Mouse (Mus musculus) hindbrain, postnatal 0 days (tissue): ENCODE data around the gene Trmt2a. TPM values are rescaled to one million over a fixed set of nuclear protein-coding genes. Genes with fewer than 3 reads are reported as not detected.

Experiments used
- ATAC-seq: fragments of 200-750 bp; cut with Nextera tagmentation; 2 replicates; pipeline ENCODE4 v1.8.0; 2017; ENCODE audit warnings: mild to moderate bottlenecking, moderate TSS enrichment, moderate library complexity
- DNase-seq: peaks from one replicate; pipeline ENCODE4 v3.0.0-alpha.2; 2015; ENCODE audit warnings: low spot score
- H3K27ac ChIP-seq: fragments of 300-500 bp; sonication (generic); 2 replicates; pipeline ENCODE4 v1.5.1; 2014; ENCODE audit warnings: mild to moderate bottlenecking
- H3K27me3 ChIP-seq: fragments of 300-500 bp; sonication (generic); 2 replicates; pipeline ENCODE4 v1.6.1; 2014; ENCODE audit warnings: low read length, mixed read lengths; ENCODE audit not compliant: insufficient read depth
- H3K36me3 ChIP-seq: fragments of 300-500 bp; sonication (generic); 2 replicates; pipeline ENCODE4 v1.6.1; 2014; ENCODE audit warnings: low read length, mixed read lengths; ENCODE audit not compliant: insufficient read depth
- H3K4me1 ChIP-seq: fragments of 300-500 bp; sonication (generic); 2 replicates; pipeline ENCODE4 v1.6.1; 2014; ENCODE audit warnings: antibody characterized with exemption, low read length, mixed read lengths; ENCODE audit not compliant: insufficient read depth
- H3K4me2 ChIP-seq: fragments of 300-500 bp; sonication (generic); 2 replicates; pipeline ENCODE4 v1.6.1; 2014; ENCODE audit warnings: low read depth, mild to moderate bottlenecking, low read length, moderate library complexity, mixed read lengths
- H3K4me3 ChIP-seq: fragments of 300-500 bp; sonication (generic); 2 replicates; pipeline ENCODE4 v1.5.1; 2014; ENCODE audit warnings: low read length
- H3K9ac ChIP-seq: fragments of 300-500 bp; sonication (generic); replicated peaks from 2 replicates; pipeline ENCODE4 v1.6.1; 2014; ENCODE audit warnings: mild to moderate bottlenecking, low read length, moderate library complexity, mixed read lengths
- H3K9me3 ChIP-seq: fragments of 300-500 bp; sonication (generic); 2 replicates; pipeline ENCODE4 v1.6.1; 2016; ENCODE audit warnings: low read length, mixed read lengths
- CTCF ChIP-seq: IDR thresholded peaks from 2 replicates; pipeline ENCODE4 v1.5.1; 2016; ENCODE audit warnings: antibody characterized with exemption, control low read depth, low read depth
- WGBS: fragments of 180-500 bp; shearing (Covaris S2); extraction: QIAGEN DNeasy Blood & Tissue Kit; methylation state at CpG from one replicate; pipeline ENCODE4 v1.1.7; 2014; 5-methylcytosine and 5-hydroxymethylcytosine counted together
- polyA plus RNA-seq: library from polyadenylated mRNA; unstranded; fragments of >200 nt; fragmentation: Nextera tagmentation; extraction: Ambion mirVana; gene quantifications from 2 replicates; pipeline ENCODE4 v1.2.1, GENCODE M21; 2015
- total RNA-seq: library from RNA; depleted of rRNA; stranded (reverse); fragments of >200 nt; gene quantifications from 2 replicates; pipeline ENCODE4 v1.2.3, GENCODE M21; 2014; rRNA removed

The Trmt2a gene
- total RNA-seq, result 61.4 and 65.1 TPM in 2 replicates
- polyA plus RNA-seq, result 60.9 and 67.8 TPM in 2 replicates

DNA sequence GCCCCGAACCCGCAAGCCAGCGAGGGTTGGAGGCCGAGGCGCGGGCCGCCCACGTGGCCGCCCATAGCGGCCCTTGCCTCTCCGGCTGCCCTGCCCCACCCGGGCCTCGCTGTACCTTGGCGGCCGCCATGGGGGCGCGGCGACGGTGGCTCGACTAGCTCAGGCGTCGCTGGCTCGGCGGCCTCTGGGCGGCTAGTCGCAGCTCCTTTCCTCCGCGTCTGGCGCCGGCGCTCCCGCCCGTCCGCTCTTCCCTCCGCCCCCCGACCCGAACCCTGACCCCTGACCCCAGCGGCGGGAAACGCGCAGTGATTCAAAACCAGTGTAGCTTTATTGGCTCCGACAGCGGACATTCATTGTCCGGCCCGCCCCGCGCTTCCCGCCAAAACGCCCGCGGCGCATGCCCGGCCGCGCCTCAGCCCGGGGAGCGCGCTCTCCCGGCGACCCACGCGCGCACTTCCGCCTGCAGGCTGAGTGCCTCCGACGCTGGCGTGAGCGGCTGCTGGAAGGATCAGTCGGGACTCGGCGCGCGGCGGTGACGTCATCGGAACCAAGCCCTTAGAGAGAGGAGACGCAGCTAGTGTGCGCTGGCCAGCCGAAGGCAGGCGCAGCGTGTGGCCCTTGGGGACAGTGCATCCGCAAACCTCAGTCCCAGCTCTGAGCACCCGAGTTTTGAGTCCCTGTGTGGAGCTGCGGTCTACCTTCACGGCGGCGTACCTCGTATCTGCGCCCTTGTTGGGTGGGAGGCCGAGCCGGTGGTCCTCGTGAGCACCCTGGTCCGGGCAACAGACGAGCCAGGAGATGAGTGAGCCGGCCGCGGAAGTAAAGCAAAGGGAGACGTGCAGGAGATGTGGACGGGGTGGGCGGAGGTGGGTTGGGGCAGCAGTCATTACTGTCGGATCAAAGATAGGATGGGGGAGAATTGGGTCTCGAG is at the start of gene Trmt2a, which contains the start of gene Ranbp1:
Gene Trmt2a (plus strand): TSS at position 247 of the 931 bp plus-strand sequence.
Gene Ranbp1 (minus strand): TSS at position 300 of the 931 bp plus-strand sequence.
- Histone ChIP-seq H3K4me1 (peaks cover 15% of the 10 kb centered on the region), H3K9me3 (no peaks in the 10 kb centered on the region), H3K27me3 (no peaks in the 10 kb centered on the region), H3K36me3 (peaks cover 54% of the 10 kb centered on the region), H3K9ac (peak within 1 kb of the TSS; percentile 83), H3K4me2 (peak within 1 kb of the TSS; percentile 68), H3K4me3 (peak within 1 kb of the TSS; percentile 89), H3K27ac (peak within 1 kb of the TSS; percentile 94)
- WGBS, result under 1% methylated on average over 99 of the region's 102 CpGs
- DNase-seq (peak; percentile 99), ATAC-seq (peak; percentile 96)
- TF ChIP-seq CTCF, result no peak; the same call in 1 of the 2 replicates

DNA sequence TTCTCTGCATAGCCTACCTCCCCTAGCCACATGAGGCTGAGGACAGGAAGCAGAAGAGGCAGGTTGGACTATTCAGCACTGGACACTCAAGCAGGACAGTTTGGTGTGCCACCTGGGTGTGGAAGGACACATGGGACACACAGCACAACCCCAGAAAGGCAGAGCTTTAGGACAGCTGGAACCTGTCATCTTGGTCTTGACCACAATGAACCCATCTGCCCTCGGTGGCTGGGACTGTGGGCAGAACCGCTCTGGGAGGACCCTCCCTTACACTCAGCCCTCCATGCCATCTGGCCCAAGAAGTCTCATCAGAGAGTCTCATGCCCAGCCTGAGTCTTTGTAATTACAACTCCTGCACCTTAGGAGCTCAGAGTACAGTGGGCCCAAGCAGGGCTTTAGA is 48.4 kb upstream of the Trmt2a start:
- DNase-seq (no peak), ATAC-seq (no peak)
- no peaks in the 10 kb centered on the region for H3K36me3 ChIP-seq
- no peaks in the 10 kb centered on the region for H3K9me3 ChIP-seq
- H3K4me3 ChIP-seq, result no peak overlapping the region
- no peak overlapping the region for H3K27ac ChIP-seq
- H3K27me3 ChIP-seq, result no peaks in the 10 kb centered on the region
- 71% methylated on average over 2 of the region's 2 CpGs for WGBS
- TF ChIP-seq CTCF, result no peak
- no peak overlapping the region for H3K9ac ChIP-seq
- no peak overlapping the region for H3K4me2 ChIP-seq
- H3K4me1 ChIP-seq, result no peaks in the 10 kb centered on the region; the same call in 1 of the 2 replicates

GRCm38 (mm10) chr16:18201620-18202019 is 46.9 kb upstream of the Trmt2a start:
- H3K9me3 ChIP-seq, result no peaks in the 10 kb centered on the region
- WGBS, result 55% methylated on average over 1 of the region's 1 CpGs

GRCm38 (mm10) chr16:18202061-18202460 is 46.4 kb upstream of the Trmt2a start:
- no peak overlapping the region for H3K9ac ChIP-seq
- 80% methylated on average over 1 of the region's 1 CpGs for WGBS
- no peaks in the 10 kb centered on the region for H3K4me1 ChIP-seq
- no peak overlapping the region for H3K4me2 ChIP-seq
- no peaks in the 10 kb centered on the region for H3K36me3 ChIP-seq
- H3K27ac ChIP-seq, result no peak overlapping the region
- H3K27me3 ChIP-seq, result no peaks in the 10 kb centered on the region
- no peak overlapping the region for H3K4me3 ChIP-seq
- no peak for TF ChIP-seq CTCF
- H3K9me3 ChIP-seq, result no peaks in the 10 kb centered on the region
- ATAC-seq (no peak), DNase-seq (no peak)

More at GRCm38 (mm10) chr16:18201620-18202019, 46.9 kb upstream of the Trmt2a start:
- H3K27ac ChIP-seq, result no peak overlapping the region
- H3K36me3 ChIP-seq, result no peaks in the 10 kb centered on the region
- H3K27me3 ChIP-seq, result no peaks in the 10 kb centered on the region
- no peak overlapping the region for H3K9ac ChIP-seq
- no peak for TF ChIP-seq CTCF
- no peak overlapping the region for H3K4me2 ChIP-seq
- no peak overlapping the region for H3K4me3 ChIP-seq
- DNase-seq, result no peak
- H3K4me1 ChIP-seq, result no peaks in the 10 kb centered on the region
- ATAC-seq, result no peak

- ATAC-seq, result no peak
- no peaks in the 10 kb centered on the region for H3K36me3 ChIP-seq
- 65% methylated on average over 7 of the region's 7 CpGs for WGBS
- no peak overlapping the region for H3K4me2 ChIP-seq
- H3K9me3 ChIP-seq, result no peaks in the 10 kb centered on the region
- H3K27me3 ChIP-seq, result no peaks in the 10 kb centered on the region
- H3K4me3 ChIP-seq, result no peak overlapping the region
- no peak overlapping the region for H3K9ac ChIP-seq
- no peak for DNase-seq
- no peak overlapping the region for H3K27ac ChIP-seq
- no peaks in the 10 kb centered on the region for H3K4me1 ChIP-seq
- TF ChIP-seq CTCF, result no peak
Measured at GRCm38 (mm10) chr16:18203430-18204091, 44.9 kb upstream of the Trmt2a start.

- 19% methylated on average over 8 of the region's 8 CpGs for WGBS
- DNase-seq (peak; percentile 80), ATAC-seq (0 out of 2 replicates have a peak, but pooled peaks have one; percentile 10)
- H3K27me3 ChIP-seq, result no peaks in the 10 kb centered on the region
- no peak overlapping the region for H3K9ac ChIP-seq
- H3K4me2 ChIP-seq, result no peak overlapping the region
- no peaks in the 10 kb centered on the region for H3K36me3 ChIP-seq
- H3K9me3 ChIP-seq, result no peaks in the 10 kb centered on the region
- H3K4me1 ChIP-seq, result peaks cover 18% of the 10 kb centered on the region
- peak; percentile 94 for TF ChIP-seq CTCF
- H3K27ac ChIP-seq, result no peak overlapping the region
- H3K4me3 ChIP-seq, result no peak overlapping the region
Measured at GRCm38 (mm10) chr16:18210701-18211416, 37.6 kb upstream of the Trmt2a start.
